Mouse (Mus musculus) liver, embryonic 16.5 days (tissue): ENCODE measurements around the gene Evx2. TPM values are rescaled to one million over a fixed set of nuclear protein-coding genes. Genes with fewer than 3 reads are reported as not detected.

ENCODE experiments used
- ATAC-seq: fragments of 200-750 bp; cut with Nextera tagmentation; 2 replicates; pipeline ENCODE4 v1.8.0; 2017; ENCODE audit warnings: low read depth, mild to moderate bottlenecking, moderate number of reproducible peaks, moderate library complexity
- H3K27ac ChIP-seq: fragments of 300-500 bp; sonication (generic); 2 replicates; pipeline ENCODE4 v1.5.1; 2014; ENCODE audit warnings: mild to moderate bottlenecking, low read length
- H3K27me3 ChIP-seq: fragments of 300-500 bp; sonication (generic); 2 replicates; pipeline ENCODE4 v1.6.1; 2014; ENCODE audit warnings: low read depth, low read length, mixed read lengths; ENCODE audit not compliant: control insufficient read depth, insufficient read depth
- H3K36me3 ChIP-seq: fragments of 300-500 bp; sonication (generic); 2 replicates; pipeline ENCODE4 v1.6.1; 2014; ENCODE audit warnings: mild to moderate bottlenecking; ENCODE audit not compliant: control insufficient read depth, insufficient read depth
- H3K4me1 ChIP-seq: fragments of 300-500 bp; sonication (generic); 2 replicates; pipeline ENCODE4 v1.6.1; 2014; ENCODE audit warnings: low read depth, low read length, mixed read lengths; ENCODE audit not compliant: control insufficient read depth
- H3K4me2 ChIP-seq: fragments of 300-500 bp; sonication (generic); 2 replicates; pipeline ENCODE4 v1.6.1; 2014; ENCODE audit warnings: low read depth, low read length, mixed read lengths
- H3K4me3 ChIP-seq: fragments of 300-500 bp; sonication (generic); 2 replicates; pipeline ENCODE4 v1.5.1; 2014; ENCODE audit warnings: low read depth, mild to moderate bottlenecking, low read length
- H3K9ac ChIP-seq: fragments of 300-500 bp; sonication (generic); 2 replicates; pipeline ENCODE4 v1.6.1; 2014; ENCODE audit warnings: low read depth, low read length
- H3K9me3 ChIP-seq: fragments of 300-500 bp; sonication (generic); replicated peaks from 2 replicates; pipeline ENCODE4 v1.6.1; 2016; ENCODE audit warnings: low read length; ENCODE audit not compliant: control insufficient read depth
- WGBS: fragments of 180-500 bp; shearing (Covaris S2); extraction: QIAGEN DNeasy Blood & Tissue Kit; methylation state at CpG from one replicate; pipeline ENCODE4 v1.1.7; 2014; ENCODE audit not compliant: insufficient replicate concordance; 5-methylcytosine and 5-hydroxymethylcytosine counted together
- polyA plus RNA-seq: library from polyadenylated mRNA; unstranded; fragments of >200 nt; fragmentation: Nextera tagmentation; extraction: Ambion mirVana; gene quantifications from 2 replicates; pipeline ENCODE4 v1.2.1, GENCODE M21; 2015

Evx2 gene
- polyA plus RNA-seq, 1 experiment from 2014 or later = not detected

DNA sequence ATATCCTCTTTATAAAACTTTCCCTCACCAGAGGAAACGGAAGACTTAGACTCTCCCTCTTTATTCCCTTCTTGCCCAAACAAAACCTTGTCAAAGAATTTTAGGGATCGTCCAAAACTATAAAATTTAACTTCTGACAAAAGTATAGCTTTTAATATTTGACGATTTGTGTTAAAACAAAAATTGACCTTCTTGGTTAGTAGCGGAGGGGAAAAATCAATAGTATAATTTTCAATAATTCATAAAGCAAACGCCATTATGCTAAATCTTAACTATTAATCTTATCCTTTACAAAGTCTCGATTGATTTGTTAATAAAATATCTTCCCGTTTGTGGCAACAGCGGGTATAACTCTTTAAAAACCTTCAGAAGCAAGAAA lies 31.0 kb upstream of the Evx2 start:
- Histone ChIP-seq H3K9me3 (no peaks in the 10 kb centered on the region), H3K27ac (no peak overlapping the region), H3K9ac (no peak overlapping the region), H3K4me2 (no peak overlapping the region), H3K36me3 (no peaks in the 10 kb centered on the region), H3K27me3 (peaks cover 91% of the 10 kb centered on the region), H3K4me1 (no peaks in the 10 kb centered on the region), H3K4me3 (no peak overlapping the region)
- 6% methylated on average over 8 of the region's 8 CpGs for WGBS
- ATAC-seq = no peak

GRCm38 (mm10) chr2:74689574-74690337 lies 30.4 kb upstream of the Evx2 start:
- Histone ChIP-seq H3K4me3 (no peak overlapping the region), H3K4me1 (no peaks in the 10 kb centered on the region), H3K9ac (no peak overlapping the region), H3K27ac (no peak overlapping the region), H3K9me3 (no peaks in the 10 kb centered on the region), H3K36me3 (no peaks in the 10 kb centered on the region), H3K4me2 (no peak overlapping the region), H3K27me3 (peaks cover 91% of the 10 kb centered on the region)
- no peak for ATAC-seq
- WGBS = 1% methylated on average over 24 of the region's 24 CpGs

- Histone ChIP-seq H3K36me3 (no peaks in the 10 kb centered on the region), H3K27ac (no peak overlapping the region), H3K4me3 (no peak overlapping the region), H3K4me2 (no peak overlapping the region), H3K4me1 (no peaks in the 10 kb centered on the region), H3K9me3 (no peaks in the 10 kb centered on the region), H3K27me3 (peaks cover 91% of the 10 kb centered on the region), H3K9ac (no peak overlapping the region)
- 3% methylated on average over 12 of the region's 12 CpGs for WGBS
- ATAC-seq = no peak
Measured at GRCm38 (mm10) chr2:74688795-74689573, 29.6 kb upstream of the Evx2 start.

- no peaks in the 10 kb centered on the region for H3K4me1 ChIP-seq
- peaks cover 91% of the 10 kb centered on the region for H3K27me3 ChIP-seq
- under 1% methylated on average over 31 of the region's 31 CpGs for WGBS
- H3K9ac ChIP-seq = no peak overlapping the region
- H3K27ac ChIP-seq = no peak overlapping the region
- H3K9me3 ChIP-seq = no peaks in the 10 kb centered on the region
- H3K36me3 ChIP-seq = no peaks in the 10 kb centered on the region
- ATAC-seq = no peak
- no peak overlapping the region for H3K4me3 ChIP-seq
- H3K4me2 ChIP-seq = no peak overlapping the region
Measured at GRCm38 (mm10) chr2:74687698-74688555, 28.6 kb upstream of the Evx2 start.

DNA sequence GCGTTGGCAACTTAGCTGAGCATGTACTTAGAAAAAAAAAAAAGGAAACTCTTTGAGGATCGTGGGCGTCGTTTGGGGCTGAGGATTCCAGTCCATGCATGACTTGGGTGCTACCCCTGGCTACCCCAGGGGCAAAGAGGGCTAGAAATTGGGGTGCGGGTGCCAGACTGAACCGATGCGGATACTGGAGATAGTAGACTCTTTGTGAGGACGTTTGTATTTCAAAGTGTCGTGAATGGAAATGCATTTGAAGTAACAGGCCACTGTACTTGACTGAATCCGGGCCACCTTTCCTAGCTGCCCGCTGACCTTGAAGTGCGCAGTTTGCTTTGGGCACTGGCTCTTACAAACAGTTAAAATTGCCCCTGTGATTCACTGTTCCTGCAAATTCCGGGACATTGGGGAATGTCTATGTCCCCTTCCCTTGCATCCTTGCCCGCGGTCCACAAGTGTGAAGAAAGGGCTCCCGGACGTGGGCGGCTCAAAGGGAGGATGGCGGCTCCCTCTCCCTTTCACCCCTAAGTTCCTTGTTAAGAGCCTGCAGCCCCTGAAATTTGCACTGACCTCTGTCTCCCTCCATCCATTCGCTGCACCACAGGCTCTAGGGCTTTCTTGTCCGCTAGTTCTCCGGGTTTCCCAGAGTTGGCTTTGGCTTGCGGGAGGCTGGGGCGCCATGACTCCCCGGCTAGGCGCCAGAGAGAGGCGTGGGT lies 27.8 kb upstream of the Evx2 start:
- Histone ChIP-seq H3K4me2 (no peak overlapping the region), H3K4me1 (peaks cover 3% of the 10 kb centered on the region), H3K9me3 (no peaks in the 10 kb centered on the region), H3K9ac (no peak overlapping the region), H3K27ac (no peak overlapping the region), H3K4me3 (no peak overlapping the region), H3K36me3 (no peaks in the 10 kb centered on the region), H3K27me3 (peaks cover 91% of the 10 kb centered on the region)
- WGBS = 1% methylated on average over 27 of the region's 27 CpGs
- ATAC-seq = no peak

GRCm38 (mm10) chr2:74686301-74686987 lies 27.1 kb upstream of the Evx2 start:
- Histone ChIP-seq H3K27ac (no peak overlapping the region), H3K4me1 (peaks cover 3% of the 10 kb centered on the region), H3K9ac (no peak overlapping the region), H3K36me3 (no peaks in the 10 kb centered on the region), H3K4me3 (no peak overlapping the region), H3K4me2 (no peak overlapping the region), H3K9me3 (no peaks in the 10 kb centered on the region), H3K27me3 (peaks cover 91% of the 10 kb centered on the region)
- WGBS = 5% methylated on average over 17 of the region's 17 CpGs
- no peak for ATAC-seq

DNA sequence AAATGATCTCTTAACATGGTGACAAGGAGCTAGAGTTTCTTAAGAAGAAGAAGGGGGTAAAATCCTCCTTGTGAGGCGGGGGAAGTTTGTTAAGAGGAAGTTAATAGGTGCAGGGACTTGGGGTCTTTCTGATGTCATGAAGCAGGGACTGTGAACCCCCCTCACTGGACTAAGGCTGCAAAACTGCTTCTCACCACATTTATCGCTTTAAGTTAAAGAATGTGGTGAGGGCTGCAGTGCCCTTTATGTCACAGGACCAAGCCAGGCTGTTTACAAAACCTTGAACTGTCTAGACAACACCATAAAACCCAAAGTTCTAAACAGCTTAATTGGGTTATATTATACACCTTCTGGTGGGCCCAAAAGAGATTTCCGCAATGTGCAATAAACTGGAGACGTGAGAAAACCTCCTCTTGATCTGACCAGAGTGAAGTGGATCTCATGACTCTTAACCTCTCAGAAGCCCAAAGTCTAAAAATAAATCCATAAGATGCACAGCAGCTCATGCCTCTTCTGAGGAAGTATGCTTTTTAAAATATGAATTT lies 25.8 kb upstream of the Evx2 start:
- Histone ChIP-seq H3K27me3 (peaks cover 94% of the 10 kb centered on the region), H3K9ac (no peak overlapping the region), H3K9me3 (no peaks in the 10 kb centered on the region), H3K4me2 (no peak overlapping the region), H3K27ac (no peak overlapping the region), H3K4me3 (no peak overlapping the region), H3K4me1 (peaks cover 3% of the 10 kb centered on the region), H3K36me3 (no peaks in the 10 kb centered on the region)
- 7% methylated on average over 4 of the region's 4 CpGs for WGBS
- ATAC-seq = no peak

DNA sequence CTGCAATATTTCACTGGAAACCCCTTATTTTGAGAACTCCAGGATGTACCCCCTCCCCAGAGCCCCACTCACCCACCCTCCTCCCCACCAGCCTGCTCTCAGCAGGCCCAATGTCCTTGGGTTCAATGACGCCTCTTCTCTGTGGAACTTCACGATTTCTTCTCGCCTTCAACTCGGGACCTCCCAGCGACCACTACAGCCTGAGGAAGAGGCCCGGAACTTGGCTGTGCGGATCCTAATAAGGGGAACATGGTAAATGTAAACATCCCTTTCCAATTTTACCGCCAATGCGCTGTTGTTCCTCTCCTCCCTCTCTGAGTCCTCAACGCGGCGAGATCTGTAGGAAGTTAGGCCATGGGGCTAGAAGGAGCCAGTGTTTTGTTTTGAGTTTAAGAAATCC lies 24.7 kb upstream of the Evx2 start:
- Histone ChIP-seq H3K9me3 (no peaks in the 10 kb centered on the region), H3K36me3 (no peaks in the 10 kb centered on the region), H3K4me1 (peaks cover 3% of the 10 kb centered on the region), H3K4me2 (no peak overlapping the region), H3K27me3 (peaks cover 94% of the 10 kb centered on the region), H3K4me3 (no peak overlapping the region), H3K9ac (no peak overlapping the region), H3K27ac (no peak overlapping the region)
- ATAC-seq = no peak
- WGBS = 1% methylated on average over 12 of the region's 12 CpGs
